Mouse (Mus musculus): ENCODE measurements around the gene Sprr2a3. TPM values are rescaled to one million over a fixed set of nuclear protein-coding genes. Genes with fewer than 3 reads are reported as not detected.

Sprr2a3 gene
- 128 and 424 TPM in 2 replicates for polyA plus RNA-seq (2012; rRNA removed; ENCODE audit: low replicate concordance)

GRCm38 (mm10) chr3:92285101-92285500 lies at the start of gene Sprr2a3:
TSS of gene Sprr2a3 (plus strand) at chr3:92285417.

GRCm38 (mm10) chr3:92316320-92316719 lies 31.1 kb downstream of the Sprr2a3 start, which contains the start of gene Sprr2b:
TSS of gene Sprr2b (plus strand) at chr3:92316620.

GRCm38 (mm10) chr3:92338840-92339239 lies 53.6 kb downstream of the Sprr2a3 start, which contains the start of gene Sprr2d:
TSS of gene Sprr2d (plus strand) at chr3:92339140.

Other genes starting within 250 kb of the Sprr2a3 start
- 0.50 TPM in 1 of 2 replicates, not detected in the other for gene Lor, start 202.3 kb upstream of the Sprr2a3 start, polyA plus RNA-seq (2012; rRNA removed; ENCODE audit: low replicate concordance)
- gene Prr9, start 161.5 kb upstream of the Sprr2a3 start, polyA plus RNA-seq (2012; rRNA removed; ENCODE audit: low replicate concordance): not detected in 2 replicates
- not detected in 2 replicates for gene Lelp1, start 142.7 kb upstream of the Sprr2a3 start, polyA plus RNA-seq (2012; rRNA removed; ENCODE audit: low replicate concordance)
- gene Sprr2a1, start 69.6 kb upstream of the Sprr2a3 start, polyA plus RNA-seq (2012; rRNA removed; ENCODE audit: low replicate concordance): 34.0 and 52.2 TPM in 2 replicates
- gene Sprr2a2, start 69.5 kb upstream of the Sprr2a3 start, polyA plus RNA-seq (2012; rRNA removed; ENCODE audit: low replicate concordance): 17,497 and 20,971 TPM in 2 replicates
- not detected in 2 replicates for gene Sprr2b, start 31.2 kb downstream of the Sprr2a3 start, polyA plus RNA-seq (2012; rRNA removed; ENCODE audit: low replicate concordance)
- gene Sprr2d, start 53.7 kb downstream of the Sprr2a3 start, polyA plus RNA-seq (2012; rRNA removed; ENCODE audit: low replicate concordance): not detected in 2 replicates
- not detected in 2 replicates for gene Sprr2e, start 66.7 kb downstream of the Sprr2a3 start, polyA plus RNA-seq (2012; rRNA removed; ENCODE audit: low replicate concordance)
- gene Sprr2f, start 79.8 kb downstream of the Sprr2a3 start, polyA plus RNA-seq (2012; rRNA removed; ENCODE audit: low replicate concordance): not detected in 2 replicates
- not detected in 2 replicates for gene Sprr2h, start 100.3 kb downstream of the Sprr2a3 start, polyA plus RNA-seq (2012; rRNA removed; ENCODE audit: low replicate concordance)
- not detected in 2 replicates for gene Sprr2i, start 122.6 kb downstream of the Sprr2a3 start, polyA plus RNA-seq (2012; rRNA removed; ENCODE audit: low replicate concordance)
- gene Sprr2j-ps, start 132.7 kb downstream of the Sprr2a3 start, polyA plus RNA-seq (2012; rRNA removed; ENCODE audit: low replicate concordance): not detected in 2 replicates
- 10.1 and 10.8 TPM in 2 replicates for gene Gm9774, start 144.0 kb downstream of the Sprr2a3 start, polyA plus RNA-seq (2012; rRNA removed; ENCODE audit: low replicate concordance)
- gene Sprr2k, start 147.2 kb downstream of the Sprr2a3 start, polyA plus RNA-seq (2012; rRNA removed; ENCODE audit: low replicate concordance): not detected in 2 replicates
- gene Sprr1b, start 153.4 kb downstream of the Sprr2a3 start, polyA plus RNA-seq (2012; rRNA removed; ENCODE audit: low replicate concordance): not detected in 2 replicates
- 0.33 TPM in 1 of 2 replicates, not detected in the other for gene Sprr3, start 173.3 kb downstream of the Sprr2a3 start, polyA plus RNA-seq (2012; rRNA removed; ENCODE audit: low replicate concordance)
- 12.2 and 29.6 TPM in 2 replicates for gene Sprr1a, start 200.5 kb downstream of the Sprr2a3 start, polyA plus RNA-seq (2012; rRNA removed; ENCODE audit: low replicate concordance)
- gene Sprr4, start 215.1 kb downstream of the Sprr2a3 start, polyA plus RNA-seq (2012; rRNA removed; ENCODE audit: low replicate concordance): not detected in 2 replicates
- gene 2310046K23Rik, start 249.1 kb downstream of the Sprr2a3 start, polyA plus RNA-seq (2012; rRNA removed; ENCODE audit: low replicate concordance): not detected in 2 replicates